Mouse (Mus musculus) heart, postnatal 0 days (tissue): ENCODE measurements at regions not wholly inside any gene's neighbourhood (a gene's known extent, or its start where the extent isn't known, plus 50 kb on each side); places are given as distances from the start of the nearest gene placed in this dataset.
"Not testable (repeated sequence)": the region's sequence is repeated elsewhere in the genome, so short reads cannot be mapped to it uniquely, and the experiment has no call there.

Experiments
- ATAC-seq: fragments of 200-750 bp; cut with Nextera tagmentation; 2 replicates; pipeline ENCODE4 v1.8.0; 2017; ENCODE audit warnings: low read depth, moderate number of reproducible peaks, moderate library complexity; ENCODE audit not compliant: insufficient read depth
- DNase-seq: peaks from one replicate; pipeline ENCODE4 v3.0.0-alpha.2; 2016; ENCODE audit warnings: low spot score
- H3K27ac ChIP-seq: fragments of 300-500 bp; sonication (generic); 2 replicates; pipeline ENCODE4 v1.5.1; 2014; ENCODE audit warnings: low read depth, mild to moderate bottlenecking
- H3K27me3 ChIP-seq: fragments of 300-500 bp; sonication (generic); 2 replicates; pipeline ENCODE4 v1.6.1; 2014; ENCODE audit warnings: low read length, mixed read lengths; ENCODE audit not compliant: control insufficient read depth, insufficient read depth
- H3K36me3 ChIP-seq: fragments of 300-500 bp; sonication (generic); replicated peaks from 2 replicates; pipeline ENCODE4 v1.6.1; 2014; ENCODE audit warnings: low read length, mixed read lengths; ENCODE audit not compliant: control insufficient read depth, insufficient read depth
- H3K4me1 ChIP-seq: fragments of 300-500 bp; sonication (generic); 2 replicates; pipeline ENCODE4 v1.6.1; 2014; ENCODE audit warnings: antibody characterized with exemption; ENCODE audit not compliant: control insufficient read depth, insufficient read depth
- H3K4me2 ChIP-seq: fragments of 300-500 bp; sonication (generic); 2 replicates; pipeline ENCODE4 v1.6.1; 2014; ENCODE audit warnings: low read depth, mild to moderate bottlenecking, low read length, moderate library complexity
- H3K4me3 ChIP-seq: fragments of 300-500 bp; sonication (generic); 2 replicates; pipeline ENCODE4 v1.5.1; 2014; ENCODE audit warnings: low read depth, low read length
- H3K9ac ChIP-seq: fragments of 300-500 bp; sonication (generic); replicated peaks from 2 replicates; pipeline ENCODE4 v1.6.1; 2014; ENCODE audit warnings: low read depth, low read length, mixed read lengths
- H3K9me3 ChIP-seq: fragments of 300-500 bp; sonication (generic); replicated peaks from 2 replicates; pipeline ENCODE4 v1.6.1; 2016; ENCODE audit warnings: low read length; ENCODE audit not compliant: control insufficient read depth
- CTCF ChIP-seq: IDR thresholded peaks from 2 replicates; pipeline ENCODE4 v1.5.1; 2016; ENCODE audit warnings: antibody characterized with exemption, control low read depth, low read depth
- EP300 ChIP-seq: IDR thresholded peaks from 2 replicates; pipeline ENCODE4 v1.6.1; 2016; ENCODE audit warnings: antibody characterized with exemption, low read depth
- WGBS: fragments of 180-500 bp; shearing (Covaris S2); extraction: QIAGEN DNeasy Blood & Tissue Kit; methylation state at CpG from one replicate; pipeline ENCODE4 v1.1.7; 2014; 5-methylcytosine and 5-hydroxymethylcytosine counted together

GRCm38 (mm10) chr9:85637274-85637673, 111.9 kb downstream of the Ibtk start:
- Histone ChIP-seq H3K27me3 (no peaks in the 10 kb centered on the region), H3K4me3 (no peak overlapping the region), H3K36me3 (no peaks in the 10 kb centered on the region), H3K4me1 (no peaks in the 10 kb centered on the region), H3K9ac (no peak overlapping the region), H3K9me3 (peaks cover 4% of the 10 kb centered on the region; the same call in 1 of the 2 replicates), H3K27ac (no peak overlapping the region), H3K4me2 (no peak overlapping the region)
- no peak for DNase-seq
- 50% methylated on average over 3 of the region's 3 CpGs for WGBS
- TF ChIP-seq EP300, result no peak
- TF ChIP-seq CTCF, result no peak
- ATAC-seq, result no peak

DNA sequence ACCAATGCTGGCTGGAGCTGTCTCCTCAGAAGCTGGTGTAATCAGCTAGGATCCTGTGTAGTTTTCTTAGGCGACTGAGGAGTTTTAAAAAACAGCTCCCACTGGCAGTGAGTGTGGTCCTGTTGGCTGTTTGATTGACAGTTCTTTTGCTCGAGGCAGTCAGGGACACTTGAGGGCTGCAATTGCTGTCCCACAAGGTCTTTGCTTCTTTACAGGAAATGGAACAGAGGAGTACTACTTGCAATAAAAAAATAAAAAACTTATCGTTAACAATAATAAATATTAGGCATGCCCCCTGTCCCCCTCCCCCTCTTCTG, 113.0 kb downstream of the Ibtk start:
- WGBS, result 38% methylated on average over 3 of the region's 3 CpGs
- H3K4me3 ChIP-seq, result no peak overlapping the region
- no peak overlapping the region for H3K4me2 ChIP-seq
- H3K36me3 ChIP-seq, result no peaks in the 10 kb centered on the region
- ATAC-seq, result no peak
- H3K4me1 ChIP-seq, result no peaks in the 10 kb centered on the region
- no peak overlapping the region for H3K9ac ChIP-seq
- no peak for DNase-seq
- no peak for TF ChIP-seq CTCF
- TF ChIP-seq EP300, result no peak
- peaks cover 4% of the 10 kb centered on the region; the same call in 1 of the 2 replicates for H3K9me3 ChIP-seq
- no peak overlapping the region for H3K27ac ChIP-seq
- no peaks in the 10 kb centered on the region for H3K27me3 ChIP-seq

- TF ChIP-seq EP300 (no peak), CTCF (no peak)
These were observed 113.5 kb downstream of the Ibtk start for GRCm38 (mm10) chr9:85635438-85636130.

DNA sequence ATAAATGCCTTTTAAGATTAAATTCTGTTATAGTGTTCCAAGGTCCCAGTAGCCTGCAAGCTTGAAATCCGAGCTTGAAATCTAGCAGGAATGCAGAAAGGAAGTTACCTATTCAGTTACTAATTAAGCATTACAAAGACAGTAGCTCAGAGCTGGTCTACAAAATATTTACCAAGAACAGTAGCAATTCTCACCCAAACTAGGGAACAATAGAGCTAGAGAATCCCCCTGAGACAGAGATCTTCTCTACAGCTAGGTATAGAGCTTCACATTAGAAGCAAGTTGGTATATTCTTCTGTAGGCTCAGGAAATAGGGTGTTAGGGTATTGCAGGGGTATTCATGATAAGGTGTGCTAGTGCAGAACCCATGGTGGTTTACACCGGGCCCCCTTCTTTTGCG, 114.3 kb downstream of the Ibtk start:
- H3K4me2 ChIP-seq, H3K36me3 ChIP-seq, H3K4me1 ChIP-seq, H3K9ac ChIP-seq, DNase-seq, H3K9me3 ChIP-seq, H3K27ac ChIP-seq, ATAC-seq, H3K27me3 ChIP-seq, H3K4me3 ChIP-seq: not testable (repeated sequence)
- 77% methylated on average over 3 of the region's 3 CpGs for WGBS

More at GRCm38 (mm10) chr9:85635438-85636130, 113.5 kb downstream of the Ibtk start:
- Histone ChIP-seq H3K4me2 (no peak overlapping the region), H3K9me3 (peaks cover 4% of the 10 kb centered on the region; the same call in 1 of the 2 replicates), H3K4me1 (no peaks in the 10 kb centered on the region), H3K36me3 (no peaks in the 10 kb centered on the region), H3K4me3 (no peak overlapping the region), H3K9ac (no peak overlapping the region), H3K27ac (no peak overlapping the region), H3K27me3 (no peaks in the 10 kb centered on the region)
- 81% methylated on average over 12 of the region's 12 CpGs for whole genome bisulfite sequencing
- DNase-seq (no peak), ATAC-seq (no peak)

DNA sequence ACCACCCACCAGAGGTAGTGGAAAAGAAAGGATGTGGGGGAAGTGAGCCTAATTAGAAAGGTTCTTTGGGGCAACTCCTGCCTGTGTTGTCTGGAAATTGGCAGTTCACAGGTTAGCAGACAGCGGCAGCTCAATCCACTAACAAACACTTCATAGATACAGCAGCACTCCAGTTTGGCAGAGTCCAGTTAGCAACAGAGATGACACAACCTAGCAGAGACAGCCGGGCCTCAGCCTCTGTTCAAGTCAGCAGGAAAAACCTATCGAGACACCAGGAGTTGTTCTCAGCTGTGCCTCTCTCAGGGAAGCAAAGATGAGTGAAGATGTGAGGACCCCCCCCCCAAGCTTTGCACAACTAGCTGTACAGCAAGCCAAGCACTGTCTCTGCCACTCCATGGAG, 131.2 kb downstream of the Ibtk start:
- Histone ChIP-seq H3K27me3 (no peaks in the 10 kb centered on the region), H3K4me3 (no peak overlapping the region), H3K27ac (no peak overlapping the region), H3K36me3 (no peaks in the 10 kb centered on the region), H3K4me2 (no peak overlapping the region), H3K4me1 (0 out of 2 replicates have a peak, but pooled peaks cover 6% of the 10 kb centered on the region), H3K9ac (no peak overlapping the region), H3K9me3 (no peaks in the 10 kb centered on the region)
- 40% methylated on average over 3 of the region's 3 CpGs for WGBS
- DNase-seq, result no peak
- no peak for TF ChIP-seq CTCF
- TF ChIP-seq EP300, result no peak
- no peak for ATAC-seq

DNA sequence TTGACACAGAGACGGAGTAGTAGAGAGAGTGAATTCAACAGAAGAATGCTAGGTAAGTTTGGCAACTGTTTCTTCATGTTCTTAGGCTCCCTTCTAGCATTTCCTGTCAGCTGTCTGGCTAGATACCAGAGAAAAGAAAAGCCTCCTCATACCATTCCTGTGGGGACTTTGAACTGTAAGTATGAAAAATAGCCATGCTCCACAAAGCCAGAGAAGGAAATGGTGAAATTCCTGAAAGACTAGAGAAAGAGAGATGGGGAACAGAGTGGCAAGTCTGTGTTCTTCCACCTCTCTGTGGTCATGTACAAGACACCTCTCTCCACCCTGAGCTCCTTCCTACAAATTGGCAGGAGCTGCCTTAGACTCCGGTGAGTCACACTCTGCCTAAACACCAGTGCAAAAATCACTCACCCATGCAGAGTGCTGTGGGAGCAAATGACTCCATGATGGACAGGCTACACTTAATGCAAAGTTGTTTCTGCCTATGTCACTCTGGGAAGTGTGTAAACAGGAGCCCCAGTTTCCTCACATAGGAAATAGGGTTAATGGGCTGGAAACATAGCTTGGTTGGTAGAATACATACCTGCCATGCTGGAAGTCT, 131.9 kb downstream of the Ibtk start:
- ATAC-seq (no peak), DNase-seq (no peak)
- no peaks in the 10 kb centered on the region for H3K27me3 ChIP-seq
- no peak overlapping the region for H3K4me2 ChIP-seq
- no peak for TF ChIP-seq EP300
- no peak for TF ChIP-seq CTCF
- 67% methylated on average over 2 of the region's 2 CpGs for WGBS
- no peak overlapping the region for H3K27ac ChIP-seq
- no peaks in the 10 kb centered on the region for H3K36me3 ChIP-seq
- H3K4me1 ChIP-seq, result 0 out of 2 replicates have a peak, but pooled peaks cover 6% of the 10 kb centered on the region
- no peak overlapping the region for H3K9ac ChIP-seq
- H3K9me3 ChIP-seq, result no peaks in the 10 kb centered on the region
- H3K4me3 ChIP-seq, result no peak overlapping the region
